Mouse (Mus musculus) bone marrow macrophage, adult 2 months (primary cell): ENCODE results near the gene Zfyve21.

Experiments
- CTCF ChIP-seq: IDR thresholded peaks from 2 replicates; pipeline ENCODE4 v1.5.1; 2012; ENCODE audit warnings: low read depth, mild to moderate bottlenecking, low read length, moderate library complexity
- POLR2A ChIP-seq: IDR thresholded peaks from 2 replicates; pipeline ENCODE4 v1.6.1; 2012; ENCODE audit warnings: mild to moderate bottlenecking, low read depth, low read length, borderline replicate concordance

DNA sequence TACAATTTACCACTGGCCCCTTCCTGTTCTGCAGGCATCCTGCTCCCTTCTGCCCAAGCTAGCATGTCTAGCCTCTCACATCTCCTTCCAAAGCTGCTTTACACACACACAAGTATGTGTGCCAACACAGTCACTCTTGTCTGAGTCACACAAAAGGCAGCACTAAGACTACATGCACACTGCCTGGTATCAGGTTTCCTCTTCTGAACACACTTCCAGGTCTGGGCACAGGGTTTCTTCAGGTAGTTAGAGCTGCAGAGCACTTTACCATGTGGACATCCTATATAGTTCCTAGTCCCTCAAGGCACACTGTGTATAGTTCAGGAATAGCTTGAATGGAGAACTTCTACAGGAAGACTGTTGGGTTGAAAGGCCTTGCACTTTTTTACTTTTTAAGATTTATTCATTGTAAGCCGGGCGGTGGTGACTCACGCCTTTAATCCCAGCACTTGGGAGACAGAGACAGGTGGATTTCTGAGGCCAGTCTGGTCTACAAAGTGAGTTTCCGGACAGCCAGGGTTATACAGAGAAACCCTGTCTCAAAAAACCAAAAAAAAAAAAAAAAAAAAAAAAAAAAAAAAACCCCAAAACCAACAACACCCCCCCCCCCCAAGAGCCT, 50.3 kb downstream of the Zfyve21 start:
- TF ChIP-seq CTCF (no peak), POLR2A (no peak)
